Comparison of ENCODE assay signal across 10 mouse cellular contexts in the genomic region with DNA sequence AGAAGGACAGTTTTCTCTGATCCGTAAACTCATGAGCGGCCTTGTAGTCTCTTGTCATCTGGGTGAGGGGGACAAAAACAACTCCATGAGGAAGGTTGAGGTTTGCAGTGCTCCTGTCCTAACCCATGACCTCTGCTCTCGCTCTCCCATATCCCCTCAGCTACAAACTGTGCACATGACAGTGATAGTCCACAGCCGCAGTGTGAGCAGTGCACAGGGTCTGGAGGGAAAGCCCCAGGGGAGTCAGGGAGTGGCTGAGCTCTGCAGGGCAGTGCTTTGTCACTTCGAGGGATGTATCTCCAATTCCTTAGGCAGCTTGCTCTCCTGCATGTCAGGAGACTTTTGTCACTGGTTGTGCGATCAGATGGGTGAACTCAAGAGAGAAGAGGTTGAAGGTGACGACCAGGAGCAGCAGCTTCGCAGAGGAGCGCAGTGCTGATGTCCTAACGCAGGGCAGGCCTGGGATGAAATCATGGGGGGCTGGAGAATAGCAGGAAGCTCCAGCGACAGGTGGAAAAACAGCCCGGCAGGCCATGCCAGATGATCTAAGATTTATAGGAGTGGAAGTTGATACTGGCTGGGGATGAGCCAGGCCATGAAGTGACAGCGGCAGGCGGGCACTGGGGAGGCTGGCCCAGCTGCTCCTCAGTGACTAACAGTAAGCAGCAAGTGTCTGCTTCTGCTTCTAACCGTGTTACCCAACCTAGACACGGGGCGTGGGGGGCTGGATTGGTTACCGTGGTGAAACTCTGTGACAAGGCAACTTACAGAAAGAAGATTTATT.
DNase-seq lines count a peak whose midpoint lies in the region; ATAC-seq and TF ChIP-seq lines count a peak whose summit lies in the region.
"Had no signal": no experiment of that assay in that cellular context is flagged by ENCODE, and none has a peak within 500 bp of the region (broad histone marks: within the 10 kb centered on the region; RNA-seq: fewer than 3 reads in every experiment).

No protein-coding gene starts in this region.

- no peak overlapping the region for H3K4me3 ChIP-seq in heart, embryonic 11.5 days (ENCODE audit: low read depth, low read length)
- no peak overlapping the region for H3K4me3 ChIP-seq in lung, postnatal 0 days (ENCODE audit: low read depth, low read length)
- no peak overlapping the region for H3K4me3 ChIP-seq in embryonic facial prominence, embryonic 14.5 days (ENCODE audit: low read depth, low read length)
- no peak overlapping the region for H3K4me3 ChIP-seq in limb, embryonic 15.5 days

- H3K27me3 ChIP-seq in heart, embryonic 11.5 days (ENCODE audit: control insufficient read depth, insufficient read depth, low read length) = no peaks in the 10 kb centered on the region
- no peaks in the 10 kb centered on the region for H3K27me3 ChIP-seq in lung, postnatal 0 days (replicated peaks; ENCODE audit: insufficient read depth, low read length)
- H3K27me3 ChIP-seq in embryonic facial prominence, embryonic 14.5 days (replicated peaks; ENCODE audit: control insufficient read depth, insufficient read depth, low read length) = no peaks in the 10 kb centered on the region
- H3K27me3 ChIP-seq in limb, embryonic 15.5 days = no peaks in the 10 kb centered on the region
- H3K27me3 ChIP-seq: CH12.LX had no signal

- no peak overlapping the region for H3K9ac ChIP-seq in heart, embryonic 11.5 days (ENCODE audit: low read depth, low read length)
- no peak overlapping the region for H3K9ac ChIP-seq in lung, postnatal 0 days (replicated peaks; ENCODE audit: low read depth)
- H3K9ac ChIP-seq in embryonic facial prominence, embryonic 14.5 days (ENCODE audit: low read depth, low read length) = no peak overlapping the region
- H3K9ac ChIP-seq in limb, embryonic 15.5 days = no peak overlapping the region

- H3K36me3 ChIP-seq in heart, embryonic 11.5 days (ENCODE audit: control insufficient read depth, insufficient read depth, low read length) = no peaks in the 10 kb centered on the region
- H3K36me3 ChIP-seq in lung, postnatal 0 days (ENCODE audit: insufficient read depth, low read length) = no peaks in the 10 kb centered on the region
- H3K36me3 ChIP-seq in embryonic facial prominence, embryonic 14.5 days (ENCODE audit: control insufficient read depth, insufficient read depth, low read length) = no peaks in the 10 kb centered on the region
- no peaks in the 10 kb centered on the region for H3K36me3 ChIP-seq in limb, embryonic 15.5 days

- no peaks in the 10 kb centered on the region for H3K9me3 ChIP-seq in heart, embryonic 11.5 days (replicated peaks; ENCODE audit: control insufficient read depth, low read length)
- H3K9me3 ChIP-seq in lung, postnatal 0 days (ENCODE audit: low read length) = no peaks in the 10 kb centered on the region
- H3K9me3 ChIP-seq in embryonic facial prominence, embryonic 14.5 days (ENCODE audit: control insufficient read depth, low read length) = no peaks in the 10 kb centered on the region
- no peaks in the 10 kb centered on the region for H3K9me3 ChIP-seq in limb, embryonic 15.5 days

- TF ChIP-seq EP300 in lung, postnatal 0 days (IDR thresholded peaks at IDR 0.05) = no peak

- H3K4me1 ChIP-seq in heart, embryonic 11.5 days (ENCODE audit: control insufficient read depth, insufficient read depth, low read length) = peaks cover 38% of the 10 kb centered on the region
- H3K4me1 ChIP-seq in lung, postnatal 0 days (ENCODE audit: insufficient read depth, low read depth, low read length) = peaks cover 5% of the 10 kb centered on the region; the same call in 1 of the 2 replicates
- peaks cover 7% of the 10 kb centered on the region for H3K4me1 ChIP-seq in embryonic facial prominence, embryonic 14.5 days (ENCODE audit: control insufficient read depth, insufficient read depth, low read length)
- peaks cover 43% of the 10 kb centered on the region for H3K4me1 ChIP-seq in limb, embryonic 15.5 days

- ATAC-seq in heart, embryonic 11.5 days (replicated peaks; ENCODE audit: insufficient number of reproducible peaks, low FRiP score, low TSS enrichment) = no peak
- 0 out of 2 replicates have a peak, but pooled peaks have one; percentile 10 for ATAC-seq in lung, postnatal 0 days
- ATAC-seq in embryonic facial prominence, embryonic 14.5 days (ENCODE audit: low read depth) = peak; percentile 76
- peak; percentile 41; the same call in 1 of the 2 replicates for ATAC-seq in limb, embryonic 15.5 days (ENCODE audit: insufficient number of reproducible peaks, low FRiP score, low TSS enrichment, low read depth)

- 58% methylated on average over 18 of the region's 18 CpGs for WGBS in heart, embryonic 11.5 days (ENCODE audit: insufficient replicate concordance)
- WGBS in lung, postnatal 0 days = 67% methylated on average over 18 of the region's 18 CpGs
- 73% methylated on average over 18 of the region's 18 CpGs for WGBS in embryonic facial prominence, embryonic 14.5 days
- WGBS in limb, embryonic 15.5 days = 54% methylated on average over 18 of the region's 18 CpGs

- TF ChIP-seq CTCF in lung, postnatal 0 days (IDR thresholded peaks at IDR 0.05) = no peak

- no peak overlapping the region for H3K4me2 ChIP-seq in heart, embryonic 11.5 days
- no peak overlapping the region for H3K4me2 ChIP-seq in lung, postnatal 0 days (replicated peaks; ENCODE audit: low read depth, low read length)
- H3K4me2 ChIP-seq in embryonic facial prominence, embryonic 14.5 days (ENCODE audit: low read depth, low read length) = no peak overlapping the region
- H3K4me2 ChIP-seq in limb, embryonic 15.5 days = no peak overlapping the region

- DNase-seq in heart, postnatal 4 days = peak; percentile 23
- DNase-seq in lung, postnatal 0 days (ENCODE audit: low spot score) = no peak
- DNase-seq in lung, postnatal 14 days = no peak
- peak; percentile 84 for DNase-seq in embryonic facial prominence, embryonic 14.5 days (ENCODE audit: low spot score)
- DNase-seq in frontal cortex, postnatal 10 days (ENCODE audit: low spot score in 2 of 2) = no peak
- no peak for DNase-seq in spleen, postnatal 36 days (ENCODE audit: low spot score in 2 of 2)
- DNase-seq: cerebellum, adult 11-12 months had no signal

- no peak overlapping the region for H3K27ac ChIP-seq in heart, embryonic 11.5 days (ENCODE audit: low read depth, low read length)
- no peak overlapping the region for H3K27ac ChIP-seq in lung, postnatal 0 days (ENCODE audit: low read length)
- no peak overlapping the region for H3K27ac ChIP-seq in embryonic facial prominence, embryonic 14.5 days (replicated peaks; ENCODE audit: low read depth, low read length)
- H3K27ac ChIP-seq in limb, embryonic 15.5 days = no peak overlapping the region

Comparison
In these comparisons a context has a peak if more than half of its experiments do, and no peak if none do; other contexts are left out.
1. DNase-seq: peak in heart, postnatal 4 days (single experiment) and embryonic facial prominence, embryonic 14.5 days (single experiment); none in lung, postnatal 0 days (single experiment), lung, postnatal 14 days (single experiment), frontal cortex, postnatal 10 days (0 of 2) and spleen, postnatal 36 days (0 of 2).